Comparison of ENCODE assay signal across 8 mouse cellular contexts in genomic region chr4:123411732-123412527, GRCm38 (mm10).
A peak's percentile ranks its signal among the peaks of the same experiment; 100 is the strongest.
DNase-seq lines count a peak whose midpoint lies in the region; ATAC-seq and TF ChIP-seq lines count a peak whose summit lies in the region.

No protein-coding gene starts in this region.

- ATAC-seq in forebrain, embryonic 13.5 days: peak; percentile 94
- ATAC-seq in liver, embryonic 16.5 days (ENCODE audit: low read depth): peak; percentile 88
- ATAC-seq in neural tube, embryonic 13.5 days (ENCODE audit: low read depth): peak; percentile 95

- under 1% methylated on average over 57 of the region's 69 CpGs for WGBS in forebrain, embryonic 13.5 days
- WGBS in liver, embryonic 16.5 days (ENCODE audit: insufficient replicate concordance): under 1% methylated on average over 56 of the region's 69 CpGs
- under 1% methylated on average over 54 of the region's 69 CpGs for WGBS in neural tube, embryonic 13.5 days

- H3K9me3 ChIP-seq in ES-Bruce4 (replicated peaks; ENCODE audit: control insufficient read depth, insufficient read depth, low read length, poor library complexity, severe bottlenecking): no peaks in the 10 kb centered on the region
- H3K9me3 ChIP-seq in forebrain, embryonic 13.5 days (replicated peaks): no peaks in the 10 kb centered on the region
- H3K9me3 ChIP-seq in liver, embryonic 16.5 days (replicated peaks; ENCODE audit: control insufficient read depth, low read length): no peaks in the 10 kb centered on the region
- no peaks in the 10 kb centered on the region for H3K9me3 ChIP-seq in neural tube, embryonic 13.5 days

- H3K4me3 ChIP-seq in ES-Bruce4 (ENCODE audit: low read depth, low read length): peak overlapping the region; percentile 91
- H3K4me3 ChIP-seq in forebrain, embryonic 13.5 days: peak overlapping the region; percentile 77
- H3K4me3 ChIP-seq in liver, embryonic 16.5 days (ENCODE audit: low read depth, low read length): peak overlapping the region; percentile 75
- peak overlapping the region; percentile 71 for H3K4me3 ChIP-seq in neural tube, embryonic 13.5 days
- peak overlapping the region; percentile 87 for H3K4me3 ChIP-seq in testis, adult 2 months (ENCODE audit: control insufficient read depth, low read depth, low read length)

- peak; percentile 65 for DNase-seq in c-Kit-positive CD71-positive TER-119-positive erythroid progenitor cells, embryonic 14.5 days (ENCODE audit: low spot score)
- peak; percentile 94 for DNase-seq in heart, postnatal 10 days
- DNase-seq in kidney, postnatal 4 days: peak; percentile 94 to 96

- intact Hi-C loops in heart, postnatal 10 days (cut with DNase I): loop anchor here (2.0 kb wide), 1 partner anchor 15 kb away; no protein-coding TSS in a partner anchor

- TF ChIP-seq POLR2A in ES-Bruce4 (IDR thresholded peaks at IDR 0.05; ENCODE audit: insufficient read depth, low read length): no peak
- peak; percentile 25; the same call in 1 of the 2 replicates for TF ChIP-seq POLR2A in testis, adult 2 months (IDR thresholded peaks at IDR 0.05; ENCODE audit: control insufficient read depth, low read depth, low read length)

- peak overlapping the region; percentile 72 for H3K9ac ChIP-seq in ES-Bruce4 (ENCODE audit: low read depth, poor library complexity, severe bottlenecking)
- peak overlapping the region; percentile 87 for H3K9ac ChIP-seq in forebrain, embryonic 13.5 days
- peak overlapping the region; percentile 69 for H3K9ac ChIP-seq in liver, embryonic 16.5 days (ENCODE audit: low read depth, low read length)
- peak overlapping the region; percentile 78 for H3K9ac ChIP-seq in neural tube, embryonic 13.5 days

- 0 out of 2 replicates have a peak overlapping the region, but pooled peaks have one; percentile 0 for H3K27ac ChIP-seq in ES-Bruce4 (ENCODE audit: insufficient read depth, low read length)
- H3K27ac ChIP-seq in forebrain, embryonic 13.5 days: peak overlapping the region; percentile 95
- H3K27ac ChIP-seq in liver, embryonic 16.5 days (ENCODE audit: low read length): peak overlapping the region; percentile 60; the same call in 1 of the 2 replicates
- peak overlapping the region; percentile 95 for H3K27ac ChIP-seq in neural tube, embryonic 13.5 days (replicated peaks)
- H3K27ac ChIP-seq in testis, adult 2 months (ENCODE audit: control insufficient read depth, insufficient read depth, low read depth, low read length): peak overlapping the region; percentile 85

- no peak for TF ChIP-seq CTCF in ES-Bruce4 (IDR thresholded peaks at IDR 0.05; ENCODE audit: low read depth, low read length)
- TF ChIP-seq CTCF in testis, adult 2 months (IDR thresholded peaks at IDR 0.05; ENCODE audit: control insufficient read depth, insufficient read depth, insufficient replicate concordance, low read depth, low read length): no peak

- no peaks in the 10 kb centered on the region for H3K4me1 ChIP-seq in ES-Bruce4 (ENCODE audit: control insufficient read depth, insufficient read depth, low read length)
- peaks cover 50% of the 10 kb centered on the region for H3K4me1 ChIP-seq in forebrain, embryonic 13.5 days
- H3K4me1 ChIP-seq in liver, embryonic 16.5 days (ENCODE audit: control insufficient read depth, low read depth, low read length): peaks cover 9% of the 10 kb centered on the region
- peaks cover 52% of the 10 kb centered on the region for H3K4me1 ChIP-seq in neural tube, embryonic 13.5 days (replicated peaks)
- peaks cover 7% of the 10 kb centered on the region for H3K4me1 ChIP-seq in testis, adult 2 months (ENCODE audit: control insufficient read depth, insufficient read depth, low read length)

- H3K27me3 ChIP-seq in ES-Bruce4 (ENCODE audit: control insufficient read depth, insufficient read depth, low read length, poor library complexity, severe bottlenecking): no peaks in the 10 kb centered on the region
- H3K27me3 ChIP-seq in forebrain, embryonic 13.5 days: no peaks in the 10 kb centered on the region
- H3K27me3 ChIP-seq in liver, embryonic 16.5 days (ENCODE audit: control insufficient read depth, insufficient read depth, low read depth, low read length): no peaks in the 10 kb centered on the region
- H3K27me3 ChIP-seq in neural tube, embryonic 13.5 days: no peaks in the 10 kb centered on the region
- no peaks in the 10 kb centered on the region for H3K27me3 ChIP-seq in testis, adult 2 months (ENCODE audit: control insufficient read depth, insufficient read depth, low read length)

- 0 out of 2 replicates have a peak, but pooled peaks cover 4% of the 10 kb centered on the region for H3K36me3 ChIP-seq in ES-Bruce4 (ENCODE audit: control insufficient read depth, insufficient read depth, low read length, poor library complexity, severe bottlenecking)
- peaks cover 11% of the 10 kb centered on the region for H3K36me3 ChIP-seq in forebrain, embryonic 13.5 days (ENCODE audit: poor library complexity, severe bottlenecking)
- H3K36me3 ChIP-seq in liver, embryonic 16.5 days (ENCODE audit: control insufficient read depth, insufficient read depth): no peaks in the 10 kb centered on the region
- H3K36me3 ChIP-seq in neural tube, embryonic 13.5 days: 0 out of 2 replicates have a peak, but pooled peaks cover 2% of the 10 kb centered on the region
- no peaks in the 10 kb centered on the region for H3K36me3 ChIP-seq in testis, adult 2 months (ENCODE audit: control insufficient read depth, insufficient read depth, low read length)

- no peak for TF ChIP-seq EP300 in ES-Bruce4 (IDR thresholded peaks at IDR 0.05; ENCODE audit: insufficient read depth, low read depth, low read length)

- H3K4me2 ChIP-seq in forebrain, embryonic 13.5 days: peak overlapping the region; percentile 90
- H3K4me2 ChIP-seq in liver, embryonic 16.5 days (ENCODE audit: low read depth, low read length): peak overlapping the region; percentile 95
- H3K4me2 ChIP-seq in neural tube, embryonic 13.5 days: peak overlapping the region; percentile 80

Comparison
In these comparisons a context has a peak if more than half of its experiments do, and no peak if none do; other contexts are left out.
1. Peak in every context shown above with its lines: DNase-seq, ATAC-seq, H3K4me3 ChIP-seq and H3K27ac ChIP-seq.
2. H3K27ac ChIP-seq: peak in every context shown above with its lines; median percentile 95 in forebrain, embryonic 13.5 days; 95 in neural tube, embryonic 13.5 days; 85 in testis, adult 2 months; 60 in liver, embryonic 16.5 days; 0 in ES-Bruce4.